Mouse (Mus musculus) gastrocnemius, adult 2 months (tissue): ENCODE measurements around the gene Unc45b. TPM values are rescaled to one million over a fixed set of nuclear protein-coding genes. Genes with fewer than 3 reads are reported as not detected.

Source experiments
- DNase-seq: peaks from one replicate; pipeline ENCODE4 v3.0.0; 2022
- H3K27ac ChIP-seq: fragments of 200-600 bp; 2 replicates; pipeline ENCODE4 v1.8.1; 2022; ENCODE audit warnings: mild to moderate bottlenecking
- H3K4me3 ChIP-seq: fragments of 200-600 bp; 2 replicates; pipeline ENCODE4 v1.8.1; 2022; ENCODE audit warnings: mild to moderate bottlenecking, moderate library complexity
- CTCF ChIP-seq: fragments of 200-600 bp; IDR thresholded peaks from 2 replicates; pipeline ENCODE4 v1.8.1; 2022; ENCODE audit warnings: antibody characterized with exemption, mild to moderate bottlenecking, moderate library complexity
- intact Hi-C: fragments of 180-260 bp; cut with DNase I; formaldehyde crosslinking; loops from one replicate; pipeline ENCODE4 v1.15.1; 2025
- total RNA-seq, 2 experiments: library from RNA; stranded (reverse); gene quantifications; 2 replicates each; pipeline ENCODE4 v1.2.3; 2021

Unc45b gene
- total RNA-seq, 2 experiments from 2014 or later, result 169 to 206 TPM

DNA sequence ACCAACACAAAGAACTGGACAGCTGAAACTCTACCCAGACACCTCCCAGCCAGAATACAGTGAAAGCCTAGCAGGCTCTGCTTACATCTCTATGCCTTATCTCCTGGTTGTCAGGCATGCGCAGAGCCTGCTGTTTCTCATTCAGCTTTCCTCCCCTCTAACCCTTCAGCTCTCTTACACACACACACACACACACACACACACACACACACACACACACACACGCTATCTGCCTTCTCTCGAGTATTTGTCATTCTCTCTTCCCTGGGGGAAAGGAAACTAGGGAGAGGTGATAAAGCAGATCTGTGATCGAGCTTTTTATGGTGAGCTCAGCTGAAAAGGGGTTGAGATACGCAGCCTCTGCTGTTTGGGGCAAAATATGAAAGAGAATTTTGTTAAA, 35.4 kb upstream of the Unc45b start:
- no peak for DNase-seq
- intact Hi-C loops, result loop anchor here (5.0 kb wide), 1 partner anchor 113 kb away; the partner anchor contains the start of genes Cct6b and Zfp830

DNA sequence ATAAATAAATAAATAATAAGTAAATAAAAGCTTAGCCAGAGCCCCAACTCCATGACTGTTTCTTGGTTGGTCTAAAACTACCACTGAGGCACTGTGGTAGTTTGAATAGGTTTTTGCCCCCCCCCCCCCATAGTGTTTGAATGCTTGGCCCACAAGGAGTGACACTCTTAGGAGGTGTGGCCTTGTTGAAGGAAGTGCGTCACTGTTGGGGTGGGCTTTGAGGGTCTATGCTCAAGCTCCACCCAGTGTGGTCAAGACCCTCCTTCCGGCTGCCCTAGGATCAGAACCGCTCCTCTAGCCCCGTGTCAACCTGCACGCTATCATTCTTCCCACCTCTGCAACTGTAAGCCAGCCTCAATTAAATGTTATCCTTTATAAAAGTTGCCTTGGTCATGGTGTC, 34.7 kb upstream of the Unc45b start:
- Histone ChIP-seq H3K4me3 (no peak overlapping the region), H3K27ac (no peak overlapping the region)
- DNase-seq, result no peak
- intact Hi-C loops, result no loop called here
- TF ChIP-seq CTCF, result no peak

More for the DNA sequence above, 35.4 kb upstream of the Unc45b start:
- no peak overlapping the region for H3K27ac ChIP-seq
- no peak for TF ChIP-seq CTCF
- no peak overlapping the region for H3K4me3 ChIP-seq

DNA sequence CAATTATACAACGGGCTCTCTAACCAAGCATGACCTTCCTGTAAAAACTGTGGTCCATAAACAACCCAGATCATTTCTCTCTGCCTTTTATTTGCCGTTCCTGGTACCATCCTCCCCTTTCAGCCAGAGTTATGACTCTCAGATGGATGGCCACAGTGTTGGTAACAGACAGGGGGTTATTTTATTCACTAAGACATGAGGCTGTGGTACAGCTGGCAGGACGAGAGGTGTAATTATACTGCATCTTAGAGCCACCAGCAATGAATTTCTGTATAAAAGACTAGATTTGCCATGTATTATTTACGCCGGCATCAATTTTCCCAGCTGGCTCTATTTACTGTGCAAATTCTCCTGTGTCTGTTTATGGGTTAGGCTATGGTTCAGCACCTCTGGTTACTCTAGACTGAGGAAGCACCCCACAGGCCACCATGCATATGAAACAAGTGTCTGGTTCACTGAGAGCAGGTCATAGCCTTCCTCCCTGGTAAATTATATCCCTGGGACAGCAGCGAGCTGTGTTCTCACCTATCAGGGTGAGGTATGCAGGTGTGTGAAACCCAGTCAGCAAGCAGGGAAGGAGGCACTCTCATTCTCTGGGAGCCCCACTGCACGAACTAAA, 32.5 kb upstream of the Unc45b start:
- no peak for DNase-seq
- TF ChIP-seq CTCF, result no peak

DNA sequence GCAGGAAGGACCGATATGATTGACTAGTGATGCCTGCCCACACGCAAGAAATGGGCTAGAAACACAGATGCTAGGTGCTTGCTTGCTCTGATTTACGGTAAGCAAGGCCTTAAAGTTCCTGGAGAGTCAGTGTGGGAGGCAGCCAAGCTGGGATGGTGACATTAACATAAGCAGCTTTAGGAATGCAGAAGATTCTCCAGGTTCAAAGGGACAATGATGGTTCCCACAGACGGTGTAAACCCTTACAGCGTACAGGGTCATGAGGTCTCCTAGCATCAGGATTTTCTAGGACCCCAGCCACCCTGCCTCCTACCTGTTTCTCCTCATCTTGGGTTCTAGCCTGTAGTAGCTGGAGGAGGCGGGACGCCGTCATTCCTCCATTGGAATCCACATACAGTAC, 27.2 kb upstream of the Unc45b start:
- TF ChIP-seq CTCF, result no peak
- intact Hi-C loops, result no loop called here
- no peak for DNase-seq
- H3K4me3 ChIP-seq, result no peak overlapping the region
- H3K27ac ChIP-seq, result no peak overlapping the region

More for the DNA sequence above, 32.5 kb upstream of the Unc45b start:
- intact Hi-C loops, result no loop called here
- Histone ChIP-seq H3K4me3 (no peak overlapping the region), H3K27ac (no peak overlapping the region)

DNA sequence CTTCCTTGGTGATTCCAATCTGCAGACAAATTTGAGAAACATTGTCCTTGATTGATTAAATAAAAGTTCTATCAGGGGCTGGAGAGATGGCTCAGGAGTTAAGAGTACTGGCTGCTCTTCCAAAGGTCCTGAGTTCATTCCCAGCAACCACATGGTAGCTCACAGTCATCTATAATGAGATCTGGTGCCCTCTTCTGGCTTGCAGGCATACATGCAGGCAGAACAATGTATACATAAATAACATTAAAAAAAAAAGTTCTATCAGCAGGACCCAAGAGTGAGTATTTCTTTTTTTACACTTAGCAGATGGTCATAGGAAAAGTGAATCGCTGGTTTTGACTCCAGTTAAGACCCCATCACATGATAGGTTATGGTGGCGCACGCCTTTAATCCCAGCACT, 23.8 kb upstream of the Unc45b start:
- DNase-seq, result no peak
- Histone ChIP-seq H3K27ac (no peak overlapping the region), H3K4me3 (no peak overlapping the region)
- intact Hi-C loops, result loop anchor here (5.0 kb wide), 1 partner anchor 69 kb away; no protein-coding TSS in a partner anchor
- peak; percentile 52 for TF ChIP-seq CTCF

DNA sequence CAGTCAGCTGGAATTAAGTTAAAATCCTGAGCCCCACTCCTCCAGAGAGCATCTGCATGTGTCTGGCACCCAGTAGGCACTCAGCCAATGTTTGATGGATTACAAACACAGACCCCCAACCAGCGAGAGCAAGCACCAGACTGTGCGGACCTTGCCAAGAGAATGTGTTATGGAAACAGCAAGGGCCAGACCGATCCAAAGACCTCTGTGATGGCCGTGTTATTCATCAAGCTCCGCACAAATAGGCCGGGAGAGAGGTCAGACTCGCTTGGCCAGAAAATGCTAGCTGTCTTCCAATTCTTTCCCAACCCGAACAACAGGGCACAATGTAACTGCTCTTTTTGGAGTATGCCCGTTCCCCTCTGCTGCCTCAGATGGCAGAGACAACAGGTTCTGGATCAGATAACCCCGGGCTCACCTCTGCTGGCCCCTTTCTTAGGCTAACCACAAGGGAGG, 21.8 kb upstream of the Unc45b start:
- intact Hi-C loops, result loop anchor here (5.0 kb wide), 1 partner anchor 71 kb away; no protein-coding TSS in a partner anchor
- no peak overlapping the region for H3K27ac ChIP-seq
- no peak for TF ChIP-seq CTCF
- DNase-seq, result no peak
- H3K4me3 ChIP-seq, result no peak overlapping the region

DNA sequence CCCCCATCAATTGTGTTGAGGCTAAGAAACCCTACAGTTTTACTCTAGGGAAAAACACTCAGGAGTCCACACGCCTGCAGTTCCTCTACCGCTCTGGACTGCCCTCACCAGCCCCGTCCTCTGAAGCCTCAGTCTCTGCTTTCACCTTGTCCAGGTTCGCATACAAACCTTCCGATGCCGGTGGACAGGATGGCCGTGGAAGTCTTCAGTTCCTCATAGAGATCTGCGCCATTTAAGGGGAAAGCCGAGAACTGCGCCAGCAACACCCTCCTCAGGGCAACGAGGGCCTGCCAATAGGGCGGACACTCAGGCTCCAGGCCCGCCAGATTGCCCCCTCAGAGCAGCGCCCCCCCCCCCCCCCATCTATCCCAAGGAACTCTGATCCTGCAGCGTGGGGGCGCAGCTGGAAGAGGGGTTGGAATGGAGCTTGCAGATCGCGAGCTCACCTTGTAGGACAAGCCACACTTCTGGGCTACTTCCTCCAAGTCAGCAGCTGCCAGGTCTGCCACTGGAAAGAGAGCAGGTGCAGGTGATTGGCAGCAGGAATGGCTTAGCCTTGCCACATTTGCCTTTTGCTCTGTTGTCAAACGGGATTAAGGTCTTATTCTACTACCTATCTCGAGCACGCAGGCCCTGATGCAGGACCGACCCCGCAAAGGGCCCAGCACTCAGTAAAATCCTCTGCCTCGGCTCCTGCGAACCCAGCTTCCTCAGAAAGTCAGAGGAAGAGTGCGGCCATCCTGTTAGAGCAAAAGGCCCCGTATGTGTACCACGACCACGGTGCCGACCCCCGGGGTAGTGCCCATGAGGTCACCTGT, 20.6 kb upstream of the Unc45b start:
- Histone ChIP-seq H3K4me3 (peak overlapping the region; percentile 96), H3K27ac (peak overlapping the region; percentile 86)
- intact Hi-C loops, result loop anchor here (1.0 to 5.0 kb wide), 5 partner anchors 72 to 652 kb away; partner anchors contain the start of genes Cct6b and Zfp830
- peak; percentile 31 for DNase-seq
- TF ChIP-seq CTCF, result no peak

DNA sequence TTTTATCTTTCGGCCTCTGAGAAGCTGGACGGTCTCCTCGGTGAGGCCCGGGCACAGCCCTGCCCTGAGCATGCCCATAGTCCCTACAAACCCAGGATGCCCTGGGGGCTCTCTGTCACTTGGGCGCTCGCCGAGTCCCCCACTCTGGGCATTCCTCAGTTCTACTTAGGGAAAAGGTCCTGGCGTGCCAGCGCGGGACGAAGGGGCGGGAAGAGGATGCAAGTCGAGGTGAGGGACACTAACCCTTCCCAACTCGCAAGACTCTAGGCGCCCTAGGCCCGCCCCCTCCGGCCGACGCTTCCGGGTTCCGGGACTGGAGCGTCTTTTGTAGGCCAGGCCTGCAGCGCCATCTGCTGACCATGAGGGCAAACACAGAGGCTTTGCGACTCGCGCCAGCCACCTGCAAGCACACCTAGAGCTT, 20.0 kb upstream of the Unc45b start, which contains the start of gene Rad51d:
Gene Rad51d, minus strand, starts transcription at position 273 of the 421 bp plus-strand sequence.
- peak; percentile 96 for DNase-seq
- H3K27ac ChIP-seq, result peak within 1 kb of the TSS; percentile 86
- H3K4me3 ChIP-seq, result peak within 1 kb of the TSS; percentile 96
- intact Hi-C loops, result loop anchor here (1.0 to 5.0 kb wide), 4 partner anchors 128 to 653 kb away; partner anchors contain the start of genes Cct6b and Zfp830
- peak; percentile 87 for TF ChIP-seq CTCF

DNA sequence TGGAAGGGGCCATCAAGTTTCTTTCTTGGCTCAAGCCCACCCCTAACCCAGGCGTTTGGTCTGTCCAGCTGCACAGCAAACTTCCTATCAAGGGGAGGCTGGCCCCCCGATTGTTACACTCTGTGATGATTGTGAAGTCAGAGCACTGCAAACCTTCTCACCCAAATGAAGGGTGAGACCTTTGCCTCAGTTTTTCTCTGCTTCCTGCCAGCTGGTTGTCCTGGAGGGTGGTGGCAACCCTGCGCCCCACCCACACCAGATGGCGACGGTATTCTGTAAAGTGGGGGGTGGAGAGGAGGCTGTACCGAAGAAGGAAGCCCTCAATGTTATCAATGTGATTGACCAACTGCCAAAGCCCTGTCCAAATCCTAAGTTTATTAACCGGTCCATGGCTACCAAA, 18.4 kb upstream of the Unc45b start, which contains the start of gene Fndc8:
Gene Fndc8, plus strand, starts transcription at position 189 of the 400 bp plus-strand sequence.
- intact Hi-C loops, result loop anchor here (5.0 kb wide), 2 partner anchors 130 to 655 kb away; partner anchors contain the start of genes Cct6b and Zfp830
- no peak for TF ChIP-seq CTCF
- no peak for DNase-seq
- H3K27ac ChIP-seq, result no peak within 1 kb of the TSS
- H3K4me3 ChIP-seq, result no peak within 1 kb of the TSS

DNA sequence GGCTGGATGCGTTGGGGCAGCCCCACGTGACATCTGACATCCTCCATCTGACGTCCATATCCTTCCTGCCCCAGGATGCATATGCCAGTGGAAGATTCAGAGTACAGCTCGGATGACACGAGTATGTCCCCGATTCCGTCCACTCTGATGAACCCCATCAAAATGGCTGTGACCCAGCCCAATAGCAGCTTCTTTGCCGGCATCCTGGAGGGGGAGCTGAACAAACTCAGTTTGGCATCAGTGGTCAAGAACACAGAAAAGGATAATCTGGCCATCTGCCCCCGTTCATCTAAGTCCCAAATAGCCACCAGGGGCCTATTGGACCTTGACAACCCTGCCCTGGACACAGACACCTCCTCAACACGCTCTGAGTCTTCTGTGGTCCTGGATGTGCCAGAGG, 12.9 kb upstream of the Unc45b start:
- no peak overlapping the region for H3K4me3 ChIP-seq
- H3K27ac ChIP-seq, result no peak overlapping the region
- no peak for TF ChIP-seq CTCF
- DNase-seq, result no peak
- intact Hi-C loops, result no loop called here

DNA sequence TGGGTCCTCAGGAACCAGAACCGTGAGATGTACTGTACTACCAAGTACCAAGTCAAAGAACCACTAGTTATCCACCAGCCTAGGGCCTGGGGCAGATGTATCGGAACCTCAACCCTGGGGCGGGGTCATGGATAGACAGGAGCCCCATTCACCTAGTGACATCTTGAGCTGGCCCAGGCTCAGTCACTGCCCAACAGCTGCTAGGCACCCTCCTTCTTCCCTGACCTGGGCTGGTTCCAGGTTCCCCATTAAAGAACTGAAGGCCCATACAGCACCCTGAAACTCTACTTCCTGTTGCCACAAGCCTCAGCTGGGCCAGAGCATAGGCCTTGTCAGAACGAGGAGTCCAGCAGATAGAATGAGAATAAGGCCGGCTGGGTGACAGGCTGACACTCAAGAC, 10.6 kb upstream of the Unc45b start:
- H3K4me3 ChIP-seq, result no peak overlapping the region
- H3K27ac ChIP-seq, result no peak overlapping the region
- DNase-seq, result no peak
- intact Hi-C loops, result no loop called here
- no peak for TF ChIP-seq CTCF

DNA sequence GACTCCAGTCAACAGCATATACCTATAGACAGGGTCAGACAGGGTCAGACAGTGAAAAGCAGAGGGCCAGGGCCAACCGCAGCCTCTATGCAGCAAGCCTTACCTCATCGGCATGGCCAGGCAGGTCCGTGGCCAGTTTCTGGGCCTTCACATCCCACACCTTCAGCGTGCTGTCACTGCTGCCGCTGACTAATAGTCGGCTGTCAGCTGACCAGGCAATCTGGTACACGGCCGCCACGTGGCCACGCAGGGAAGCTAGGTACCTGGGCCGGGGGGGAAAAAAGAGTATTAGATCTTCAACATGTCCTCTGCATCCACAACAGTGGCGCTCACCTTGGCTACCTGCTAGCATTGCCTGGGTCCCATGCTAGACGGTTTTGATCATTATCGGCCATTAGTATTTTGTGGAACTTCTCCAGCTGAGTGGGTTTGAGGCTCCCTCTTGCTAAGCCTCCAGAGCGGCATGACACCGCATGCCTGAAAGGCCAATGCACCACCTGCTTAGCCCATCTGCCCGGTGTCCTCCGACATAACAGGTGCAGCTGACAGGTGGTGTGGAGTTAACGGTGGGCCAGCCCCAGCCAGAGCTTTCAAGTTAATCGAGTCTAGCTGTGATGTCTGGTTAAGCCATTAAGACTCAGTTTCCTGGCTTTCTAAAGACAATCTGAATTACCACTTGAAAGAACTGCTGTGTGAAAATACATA, 8.6 kb upstream of the Unc45b start:
- no peak overlapping the region for H3K4me3 ChIP-seq
- TF ChIP-seq CTCF, result no peak
- DNase-seq, result no peak
- H3K27ac ChIP-seq, result no peak overlapping the region
- intact Hi-C loops, result no loop called here
